Mouse (Mus musculus): ENCODE results near the gene Gm3642. TPM values are rescaled to one million over a fixed set of nuclear protein-coding genes. Genes with fewer than 3 reads are reported as not detected.
"Not testable (repeated sequence)": the region's sequence is repeated elsewhere in the genome, so short reads cannot be mapped to it uniquely, and the experiment has no call there.

Gene Gm3642
- under 1 TPM in 1 of 2 experiments, not detected in 1; 0.70 TPM for total RNA-seq (2021)

- DNase-seq; intact Hi-C loops (cut with DNase I): not testable (repeated sequence)
These were observed at the start of gene Gm3642 for GRCm38 (mm10) chr14:6840211-6840610. Gene Gm3642, minus strand, starts transcription at chr14:6840311.

GRCm38 (mm10) chr14:6889521-6890012 is 49.5 kb upstream of the Gm3642 start, which contains the start of gene Gm3667:
Gene Gm3667, minus strand, starts transcription at chr14:6889962.
- intact Hi-C loops (cut with DNase I) = not testable (repeated sequence)
- peak; percentile 8 for DNase-seq

- intact Hi-C loops (cut with DNase I); DNase-seq: not testable (repeated sequence)
These were observed 48.7 kb upstream of the Gm3642 start for GRCm38 (mm10) chr14:6888811-6889210.

GRCm38 (mm10) chr14:6823297-6823696 is 16.8 kb downstream of the Gm3642 start:
- DNase-seq; intact Hi-C loops (cut with DNase I): not testable (repeated sequence)

Other genes starting within 250 kb of the Gm3642 start
- 1 to 10 TPM in 1 of 2 experiments, not detected in 1; 1.6 TPM for gene Gm3629, start 249.7 kb downstream of the Gm3642 start, total RNA-seq (2021)
- gene Gm3460, start 217.9 kb downstream of the Gm3642 start, total RNA-seq (2021) = under 1 TPM in 1 of 2 experiments, not detected in 1; 0.50 TPM
- not detected for gene Gm10251, start 156.1 kb downstream of the Gm3642 start, total RNA-seq (2021)
- not detected for gene Gm8050, start 120.1 kb downstream of the Gm3642 start, total RNA-seq (2021)
- gene Gm3636, start 98.0 kb downstream of the Gm3642 start, total RNA-seq (2021) = 10 to 100 TPM; 14.5 to 15.8 TPM
- under 1 TPM; 0.52 to 0.97 TPM for gene Gm8362, start 65.9 kb downstream of the Gm3642 start, total RNA-seq (2021)
- 1 to 10 TPM; 5.8 to 8.3 TPM for gene Gm3667, start 49.7 kb upstream of the Gm3642 start, total RNA-seq (2021)
- not detected for gene Gm6356, start 133.5 kb upstream of the Gm3642 start, total RNA-seq (2021)
- gene Gm10406, start 187.1 kb upstream of the Gm3642 start, total RNA-seq (2021) = 1 to 10 TPM; 2.7 to 3.5 TPM
- not detected for gene Gm3685, start 204.7 kb upstream of the Gm3642 start, total RNA-seq (2021)

All from left cerebral cortex, postnatal 4 days (tissue).